Mouse (Mus musculus) limb, embryonic 15.5 days (tissue): ENCODE measurements around the gene Toporsl. TPM values are rescaled to one million over a fixed set of nuclear protein-coding genes. Genes with fewer than 3 reads are reported as not detected.

ENCODE experiments used
- ATAC-seq: fragments of 200-750 bp; cut with Nextera tagmentation; 2 replicates; pipeline ENCODE4 v1.8.0; 2017; ENCODE audit warnings: low read depth, moderate TSS enrichment; ENCODE audit not compliant: insufficient number of reproducible peaks, low FRiP score, low TSS enrichment
- H3K27ac ChIP-seq: fragments of 300-500 bp; sonication (generic); 2 replicates; pipeline ENCODE4 v1.5.1; 2015; ENCODE audit warnings: moderate library complexity, mild to moderate bottlenecking, inconsistent platforms
- H3K27me3 ChIP-seq: fragments of 300-500 bp; sonication (generic); 2 replicates; pipeline ENCODE4 v1.6.1; 2015; ENCODE audit warnings: inconsistent platforms
- H3K36me3 ChIP-seq: fragments of 300-500 bp; sonication (generic); 2 replicates; pipeline ENCODE4 v1.6.1; 2015; ENCODE audit warnings: inconsistent platforms
- H3K4me1 ChIP-seq: fragments of 300-500 bp; sonication (generic); 2 replicates; pipeline ENCODE4 v1.6.1; 2015; ENCODE audit warnings: inconsistent platforms
- H3K4me2 ChIP-seq: fragments of 300-500 bp; sonication (generic); 2 replicates; pipeline ENCODE4 v1.6.1; 2015; ENCODE audit warnings: mild to moderate bottlenecking, inconsistent platforms
- H3K4me3 ChIP-seq: fragments of 300-500 bp; sonication (generic); 2 replicates; pipeline ENCODE4 v1.5.1; 2015; ENCODE audit warnings: mild to moderate bottlenecking, inconsistent platforms
- H3K9ac ChIP-seq: fragments of 300-500 bp; sonication (generic); 2 replicates; pipeline ENCODE4 v1.6.1; 2015; ENCODE audit warnings: inconsistent platforms
- H3K9me3 ChIP-seq: fragments of 300-500 bp; sonication (generic); 2 replicates; pipeline ENCODE4 v1.6.1; 2016; ENCODE audit warnings: inconsistent platforms
- WGBS: fragments of 180-500 bp; shearing (Covaris S2); methylation state at CpG from one replicate; pipeline ENCODE4 v1.1.7; 2015; 5-methylcytosine and 5-hydroxymethylcytosine counted together
- polyA plus RNA-seq: library from polyadenylated mRNA; unstranded; fragments of >200 nt; fragmentation: Nextera tagmentation; extraction: Ambion mirVana; gene quantifications from 2 replicates; pipeline ENCODE4 v1.2.1, GENCODE M21; 2015

The Toporsl gene
- polyA plus RNA-seq: not detected in 2 replicates

DNA sequence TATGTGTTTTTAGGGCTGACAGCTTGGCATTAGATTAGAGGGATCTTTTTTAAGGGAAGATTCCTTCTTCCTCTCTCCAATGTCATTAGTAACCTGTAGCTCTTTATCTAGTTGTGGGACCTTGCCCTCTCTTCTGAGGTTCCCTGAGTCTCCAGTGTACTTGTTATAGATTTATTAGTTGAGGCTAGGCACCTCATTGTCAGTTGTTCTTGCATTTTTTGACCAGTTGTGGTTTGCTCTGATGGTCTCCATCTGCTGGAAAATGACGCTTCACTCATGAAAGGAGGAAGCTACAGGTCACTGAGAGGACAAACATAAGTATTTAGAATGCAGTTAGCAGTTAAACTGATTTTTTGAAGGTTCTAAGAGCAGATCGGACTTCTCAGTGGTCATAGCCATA lies at the start of gene Toporsl:
Gene Toporsl, plus strand, starts transcription at position 348 of the 400 bp plus-strand sequence.
- ATAC-seq: no peak
- Histone ChIP-seq H3K9me3 (no peaks in the 10 kb centered on the region), H3K27me3 (no peaks in the 10 kb centered on the region), H3K27ac (no peak within 1 kb of the TSS), H3K4me2 (no peak within 1 kb of the TSS), H3K4me3 (no peak within 1 kb of the TSS), H3K36me3 (no peaks in the 10 kb centered on the region), H3K4me1 (no peaks in the 10 kb centered on the region), H3K9ac (no peak within 1 kb of the TSS)
- WGBS: 57% methylated on average over 2 of the region's 2 CpGs

DNA sequence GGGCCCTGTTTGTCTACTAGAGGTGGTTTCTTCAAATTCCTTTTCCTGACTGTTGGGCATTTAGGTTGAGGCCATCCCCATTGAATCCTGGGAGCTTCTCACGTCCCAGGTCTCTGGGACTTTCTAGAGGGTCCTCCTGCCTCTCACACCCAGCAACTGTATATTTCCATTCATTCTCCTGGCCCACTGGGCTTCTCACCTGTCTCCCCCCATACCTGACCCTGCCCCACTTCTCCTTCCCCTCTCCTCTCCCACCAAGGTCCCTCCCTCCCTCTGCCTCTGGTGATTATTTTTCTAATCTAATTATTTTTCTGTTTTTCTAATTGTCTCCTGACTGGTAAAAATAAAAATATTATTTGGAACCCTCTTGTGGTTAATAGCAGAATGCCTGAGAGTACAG lies 38.4 kb upstream of the Toporsl start:
- Histone ChIP-seq H3K27ac (no peak overlapping the region), H3K27me3 (no peaks in the 10 kb centered on the region), H3K4me1 (no peaks in the 10 kb centered on the region), H3K36me3 (no peaks in the 10 kb centered on the region), H3K4me3 (no peak overlapping the region), H3K9me3 (no peaks in the 10 kb centered on the region), H3K4me2 (no peak overlapping the region), H3K9ac (no peak overlapping the region)
- no peak for ATAC-seq
- 59% methylated on average over 1 of the region's 1 CpGs for WGBS

DNA sequence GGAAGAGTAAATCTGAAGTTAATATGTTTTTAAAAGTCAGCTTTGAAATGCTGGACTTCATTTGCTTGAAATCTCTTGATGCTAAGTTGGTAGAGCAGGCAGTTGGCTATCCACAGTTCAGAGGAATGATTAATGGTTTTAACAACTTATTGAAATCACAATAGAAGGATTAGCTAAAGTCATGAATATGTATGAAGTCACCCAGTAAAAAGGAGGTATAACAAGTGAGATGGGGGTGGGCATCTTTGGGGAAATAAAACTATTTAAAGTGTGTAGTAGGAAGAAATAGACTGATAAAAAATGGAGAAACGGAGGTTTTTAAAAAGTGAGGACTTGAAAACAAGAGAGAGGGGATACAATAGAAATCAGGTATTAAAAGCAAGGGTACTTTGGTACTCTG lies 38.0 kb upstream of the Toporsl start:
- no peak overlapping the region for H3K4me2 ChIP-seq
- no peaks in the 10 kb centered on the region for H3K36me3 ChIP-seq
- H3K4me3 ChIP-seq: no peak overlapping the region
- no peak overlapping the region for H3K9ac ChIP-seq
- no peaks in the 10 kb centered on the region for H3K4me1 ChIP-seq
- 48% methylated on average over 1 of the region's 1 CpGs for WGBS
- no peak for ATAC-seq
- H3K27me3 ChIP-seq: no peaks in the 10 kb centered on the region
- H3K9me3 ChIP-seq: no peaks in the 10 kb centered on the region
- no peak overlapping the region for H3K27ac ChIP-seq

DNA sequence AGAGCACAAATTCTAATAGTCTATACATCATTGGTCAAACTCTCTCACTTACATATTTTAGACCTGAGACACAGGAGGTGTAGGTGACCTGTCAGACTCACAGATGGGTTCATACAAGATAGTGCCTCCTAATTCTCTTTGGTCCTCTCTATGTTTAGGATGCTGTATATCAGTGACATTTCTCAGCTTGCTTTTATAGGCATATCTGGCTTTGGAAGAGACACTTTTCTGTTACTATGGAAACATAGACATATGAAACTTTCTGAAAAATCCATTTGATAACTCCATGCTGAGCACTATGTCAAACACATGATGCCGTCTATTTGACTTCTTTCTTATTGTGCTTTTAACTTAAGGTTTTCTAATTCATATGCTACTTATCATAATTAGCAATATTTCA lies 32.2 kb upstream of the Toporsl start:
- WGBS: 85% methylated on average over 1 of the region's 1 CpGs
- ATAC-seq: no peak
- Histone ChIP-seq H3K4me3 (no peak overlapping the region), H3K27me3 (no peaks in the 10 kb centered on the region), H3K4me2 (no peak overlapping the region), H3K4me1 (no peaks in the 10 kb centered on the region), H3K9ac (no peak overlapping the region), H3K9me3 (no peaks in the 10 kb centered on the region), H3K36me3 (no peaks in the 10 kb centered on the region), H3K27ac (no peak overlapping the region)

DNA sequence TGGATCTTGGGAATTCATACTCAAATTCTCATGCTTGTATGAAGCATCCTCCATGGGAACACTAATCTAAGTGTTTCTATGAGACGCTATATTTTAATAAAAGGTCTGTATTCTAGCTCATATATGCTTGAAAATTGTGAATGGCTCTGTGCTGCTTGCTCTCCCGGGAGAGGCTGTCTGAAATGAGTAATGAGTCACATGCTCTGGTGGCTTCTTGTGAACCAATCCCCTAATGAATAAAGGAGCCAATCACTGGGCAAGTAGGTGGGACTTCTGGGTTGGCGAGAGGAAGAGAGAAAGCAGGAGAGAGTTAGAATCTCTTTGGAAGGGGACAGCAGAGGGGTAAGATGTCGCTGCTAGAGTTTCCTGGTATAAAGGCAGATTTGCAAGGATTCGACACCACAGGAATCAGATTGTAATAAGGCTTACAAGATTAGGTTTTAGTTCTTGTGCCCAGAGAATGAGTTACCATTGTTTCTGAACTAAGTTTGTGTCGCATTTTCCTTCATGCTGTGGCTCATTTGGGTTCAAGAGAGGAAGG lies 9.8 kb upstream of the Toporsl start:
- Histone ChIP-seq H3K27me3 (no peaks in the 10 kb centered on the region), H3K9me3 (no peaks in the 10 kb centered on the region), H3K27ac (no peak overlapping the region), H3K4me2 (no peak overlapping the region), H3K4me3 (no peak overlapping the region), H3K36me3 (no peaks in the 10 kb centered on the region), H3K4me1 (no peaks in the 10 kb centered on the region), H3K9ac (no peak overlapping the region)
- no peak for ATAC-seq
- WGBS: 73% methylated on average over 6 of the region's 6 CpGs

DNA sequence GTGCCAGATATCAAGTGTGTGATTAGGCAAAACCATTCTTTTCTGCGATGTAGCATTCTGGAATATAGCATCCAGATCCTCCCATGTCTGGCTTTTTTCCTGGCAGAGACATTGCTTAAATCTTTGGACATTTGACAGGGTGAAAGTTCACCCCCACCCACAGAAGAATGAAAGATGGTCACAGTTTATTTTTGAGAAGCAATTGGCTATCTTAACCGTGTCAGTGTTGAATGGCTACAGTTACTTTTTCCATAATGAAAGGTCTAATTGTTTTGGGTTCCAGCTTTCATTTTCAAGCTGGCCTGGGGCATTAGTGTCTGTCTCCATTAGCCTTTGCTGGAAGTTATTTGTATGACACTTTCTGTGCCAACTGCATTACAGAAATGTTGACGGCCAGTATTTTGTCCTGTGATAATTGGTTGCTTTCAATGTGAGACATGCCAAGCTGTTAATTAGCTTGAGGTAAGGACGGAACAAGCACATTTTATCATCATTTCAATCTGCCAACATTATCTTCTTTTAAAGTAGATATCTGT lies 2.2 kb upstream of the Toporsl start:
- no peak overlapping the region for H3K27ac ChIP-seq
- ATAC-seq: no peak
- H3K27me3 ChIP-seq: no peaks in the 10 kb centered on the region
- H3K36me3 ChIP-seq: no peaks in the 10 kb centered on the region
- H3K4me1 ChIP-seq: no peaks in the 10 kb centered on the region
- 57% methylated on average over 4 of the region's 4 CpGs for whole genome bisulfite sequencing
- H3K9me3 ChIP-seq: no peaks in the 10 kb centered on the region
- H3K4me3 ChIP-seq: no peak overlapping the region
- H3K9ac ChIP-seq: no peak overlapping the region
- H3K4me2 ChIP-seq: no peak overlapping the region

DNA sequence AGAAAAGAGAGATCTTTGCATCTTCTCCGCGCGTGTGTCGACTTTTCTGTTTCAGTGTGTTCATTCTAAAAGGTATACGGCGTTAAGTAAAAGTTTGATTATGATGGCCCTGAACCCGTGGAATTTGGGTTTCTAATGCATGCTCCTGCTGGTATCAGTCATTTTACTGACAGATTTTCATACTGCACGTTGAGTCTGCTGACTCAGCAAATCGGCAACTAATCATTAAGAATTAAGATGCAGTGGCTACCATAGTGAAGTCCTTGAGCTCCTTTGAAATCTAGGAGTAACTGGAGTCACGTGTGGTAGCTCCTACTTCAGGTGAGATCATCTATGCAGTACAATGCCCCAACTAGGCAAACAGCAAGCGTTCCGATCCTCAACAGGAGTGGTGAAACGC lies 1.4 kb upstream of the Toporsl start:
- ATAC-seq: no peak
- 87% methylated on average over 13 of the region's 13 CpGs for WGBS

DNA sequence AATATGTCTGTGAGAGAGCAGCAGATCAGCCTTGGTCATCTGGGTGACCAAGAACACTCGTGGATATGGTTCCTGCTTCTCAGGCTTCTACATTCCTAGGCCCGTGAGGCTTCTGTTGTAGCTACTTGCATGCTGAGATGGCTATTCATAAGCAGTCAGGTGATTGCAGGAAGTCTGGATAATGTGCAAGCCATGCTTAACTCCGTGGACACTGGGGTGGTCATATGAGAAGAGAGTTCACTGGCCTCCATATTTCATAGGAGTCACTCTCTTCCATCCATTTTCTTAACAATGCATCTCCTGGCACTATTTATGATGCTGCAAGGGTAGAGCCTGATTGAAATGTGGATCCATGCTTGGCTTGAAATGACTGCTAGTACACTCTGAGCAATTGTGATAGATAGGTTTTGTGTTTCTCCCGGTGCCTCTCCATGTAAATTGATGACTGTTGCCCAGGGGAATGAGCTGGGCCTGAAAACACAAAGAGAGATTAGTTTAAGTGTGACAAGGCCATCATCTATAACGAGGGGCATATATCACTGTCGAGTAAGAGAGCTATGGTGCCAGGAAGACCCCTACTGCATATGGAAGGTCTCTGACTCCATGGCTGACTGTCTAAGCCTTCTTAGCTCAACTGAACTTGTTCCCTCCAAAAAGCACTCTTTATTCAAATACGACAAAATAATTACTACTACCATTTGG lies 2.3 kb downstream of the Toporsl start:
- Histone ChIP-seq H3K27ac (no peak overlapping the region), H3K4me3 (no peak overlapping the region), H3K9ac (no peak overlapping the region), H3K27me3 (no peaks in the 10 kb centered on the region), H3K36me3 (no peaks in the 10 kb centered on the region), H3K9me3 (no peaks in the 10 kb centered on the region), H3K4me1 (no peaks in the 10 kb centered on the region), H3K4me2 (no peak overlapping the region)
- WGBS: 45% methylated on average over 7 of the region's 7 CpGs
- ATAC-seq: no peak

More for the DNA sequence above, 1.4 kb upstream of the Toporsl start:
- no peaks in the 10 kb centered on the region for H3K4me1 ChIP-seq
- H3K27ac ChIP-seq: no peak overlapping the region
- no peak overlapping the region for H3K4me3 ChIP-seq
- H3K27me3 ChIP-seq: no peaks in the 10 kb centered on the region
- H3K4me2 ChIP-seq: no peak overlapping the region
- H3K9ac ChIP-seq: no peak overlapping the region
- no peaks in the 10 kb centered on the region for H3K9me3 ChIP-seq
- H3K36me3 ChIP-seq: no peaks in the 10 kb centered on the region

DNA sequence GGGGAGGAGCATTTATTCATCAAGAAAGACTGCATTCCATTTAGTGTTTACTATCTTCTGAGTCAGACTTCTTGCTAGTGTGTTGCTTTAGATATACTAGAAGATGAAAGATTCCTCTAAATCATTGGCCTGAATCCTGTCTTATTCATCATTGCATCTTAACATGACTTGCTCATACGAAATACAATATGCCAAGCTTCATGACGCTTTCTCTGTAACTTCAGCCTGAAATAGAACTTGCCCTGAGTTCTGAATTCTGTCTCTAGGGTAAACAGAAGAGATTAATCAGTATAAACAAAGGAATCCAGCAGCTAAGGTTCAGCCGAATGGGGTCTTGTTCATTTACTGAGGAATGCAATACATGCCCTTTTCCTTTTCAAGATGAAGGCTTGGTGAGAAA lies 10.8 kb downstream of the Toporsl start:
- no peaks in the 10 kb centered on the region for H3K9me3 ChIP-seq
- H3K4me1 ChIP-seq: no peaks in the 10 kb centered on the region
- no peaks in the 10 kb centered on the region for H3K36me3 ChIP-seq
- H3K27me3 ChIP-seq: no peaks in the 10 kb centered on the region
- no peak for ATAC-seq
- WGBS: 64% methylated on average over 3 of the region's 3 CpGs
- H3K4me2 ChIP-seq: no peak overlapping the region
- no peak overlapping the region for H3K27ac ChIP-seq
- H3K9ac ChIP-seq: no peak overlapping the region
- no peak overlapping the region for H3K4me3 ChIP-seq

DNA sequence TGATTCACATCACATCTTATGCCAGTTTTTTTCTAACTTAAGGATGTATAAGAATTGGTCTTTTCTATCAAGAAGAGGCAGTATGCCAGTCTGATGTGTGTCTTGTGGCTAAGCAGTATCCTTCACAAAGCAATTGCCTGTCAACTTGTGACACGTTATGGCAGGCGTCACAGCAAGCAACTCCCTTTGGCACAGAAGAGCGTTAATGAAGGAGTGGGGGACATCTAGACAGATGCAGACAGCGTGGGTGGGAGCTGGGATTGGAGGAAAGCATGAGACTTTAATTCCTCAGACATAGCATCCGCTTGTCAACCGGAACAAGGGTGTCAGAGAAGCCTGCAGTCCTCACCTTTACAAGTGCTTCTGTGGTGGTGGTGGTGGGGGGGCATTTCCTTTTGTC lies 38.9 kb downstream of the Toporsl start:
- no peaks in the 10 kb centered on the region for H3K36me3 ChIP-seq
- H3K4me1 ChIP-seq: no peaks in the 10 kb centered on the region
- H3K4me2 ChIP-seq: no peak overlapping the region
- H3K9ac ChIP-seq: no peak overlapping the region
- H3K27ac ChIP-seq: no peak overlapping the region
- H3K9me3 ChIP-seq: no peaks in the 10 kb centered on the region
- no peak for ATAC-seq
- WGBS: 81% methylated on average over 6 of the region's 6 CpGs
- no peaks in the 10 kb centered on the region for H3K27me3 ChIP-seq
- H3K4me3 ChIP-seq: no peak overlapping the region

DNA sequence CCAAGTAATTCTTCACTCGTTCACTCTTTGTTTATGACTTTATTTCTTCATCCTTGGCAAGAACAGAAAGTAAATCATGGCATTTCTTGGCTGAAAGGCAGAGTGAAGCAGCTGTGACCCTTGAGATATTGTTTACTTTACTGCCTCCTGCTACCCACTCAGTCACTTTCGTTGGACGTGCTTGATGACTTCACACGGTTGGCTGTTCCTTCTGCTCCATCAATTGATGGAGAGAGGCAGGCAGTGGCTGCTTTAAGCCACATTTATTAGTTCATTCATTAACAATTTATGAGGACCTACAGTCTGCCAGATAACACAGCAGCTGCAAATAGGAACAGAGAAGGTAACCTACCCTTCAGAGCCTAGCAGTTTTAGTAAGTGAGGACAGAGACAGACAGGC lies 51.7 kb downstream of the Toporsl start:
- Histone ChIP-seq H3K36me3 (no peaks in the 10 kb centered on the region), H3K4me1 (no peaks in the 10 kb centered on the region), H3K27ac (no peak overlapping the region), H3K27me3 (no peaks in the 10 kb centered on the region), H3K9me3 (no peaks in the 10 kb centered on the region), H3K4me3 (no peak overlapping the region), H3K4me2 (no peak overlapping the region), H3K9ac (no peak overlapping the region)
- 28% methylated on average over 4 of the region's 4 CpGs for WGBS
- ATAC-seq: no peak

DNA sequence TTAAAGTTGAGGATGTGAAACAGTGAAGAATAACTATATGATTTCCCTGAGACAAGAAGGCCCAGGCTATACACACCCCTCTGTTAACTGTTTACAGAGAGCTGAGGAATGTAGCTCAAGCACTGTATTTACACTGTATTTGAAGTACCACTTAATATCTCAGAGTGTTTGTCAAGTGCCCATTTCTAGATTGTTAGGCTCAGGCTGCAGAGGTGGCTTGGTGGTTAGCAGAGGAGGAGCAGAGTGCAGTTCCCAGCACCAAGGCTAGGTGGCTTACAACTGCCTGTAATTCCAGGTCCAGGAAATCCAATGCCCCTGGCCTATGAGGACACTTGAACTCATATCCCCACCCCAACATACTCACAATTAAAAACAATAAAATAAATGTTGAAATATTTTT lies 63.6 kb downstream of the Toporsl start:
- no peaks in the 10 kb centered on the region for H3K4me1 ChIP-seq
- no peak overlapping the region for H3K4me2 ChIP-seq
- no peaks in the 10 kb centered on the region for H3K9me3 ChIP-seq
- no peak overlapping the region for H3K4me3 ChIP-seq
- no peak overlapping the region for H3K27ac ChIP-seq
- H3K27me3 ChIP-seq: no peaks in the 10 kb centered on the region
- H3K9ac ChIP-seq: no peak overlapping the region
- H3K36me3 ChIP-seq: no peaks in the 10 kb centered on the region
- no peak for ATAC-seq
